Mouse (Mus musculus): ENCODE results near the gene Kifap3.

The Kifap3 gene

DNA sequence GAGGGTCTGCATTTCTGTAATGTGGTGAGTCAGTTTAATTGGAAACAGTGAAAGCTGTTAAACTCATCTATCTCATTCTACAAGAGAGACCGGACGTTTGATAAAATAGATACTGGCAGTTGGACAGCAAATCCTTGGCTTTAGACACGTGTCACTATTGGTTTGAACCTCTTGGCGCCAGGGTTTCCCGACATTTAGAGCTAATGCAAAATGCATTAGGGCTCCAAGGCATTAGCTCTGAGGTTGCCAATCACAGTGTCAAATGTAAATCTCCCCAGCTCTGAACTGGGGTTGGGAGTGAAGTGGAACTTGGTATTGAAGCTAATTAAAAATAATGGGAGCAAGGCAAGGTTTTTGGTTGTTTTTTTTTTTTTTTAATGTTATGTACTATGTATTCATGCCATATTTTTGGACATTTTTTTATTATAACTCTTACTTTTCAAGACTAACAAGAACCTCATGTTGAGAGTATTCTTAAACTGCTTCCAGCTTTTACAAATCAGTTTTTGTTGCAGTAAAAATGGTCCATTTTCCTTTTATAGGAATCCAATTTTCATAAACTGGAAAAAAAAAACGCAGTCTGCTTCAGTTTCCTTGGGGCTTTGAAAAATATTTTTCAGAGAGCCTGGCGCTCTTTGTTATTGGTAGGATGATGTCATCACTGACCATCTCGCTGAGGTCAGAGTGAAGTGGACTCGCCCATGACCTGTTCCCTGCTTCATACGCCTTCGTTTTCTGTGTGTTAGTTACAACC is 114.6 kb downstream of the Kifap3 start:
- no peak for DNase-seq (ENCODE audit: low spot score)

DNA sequence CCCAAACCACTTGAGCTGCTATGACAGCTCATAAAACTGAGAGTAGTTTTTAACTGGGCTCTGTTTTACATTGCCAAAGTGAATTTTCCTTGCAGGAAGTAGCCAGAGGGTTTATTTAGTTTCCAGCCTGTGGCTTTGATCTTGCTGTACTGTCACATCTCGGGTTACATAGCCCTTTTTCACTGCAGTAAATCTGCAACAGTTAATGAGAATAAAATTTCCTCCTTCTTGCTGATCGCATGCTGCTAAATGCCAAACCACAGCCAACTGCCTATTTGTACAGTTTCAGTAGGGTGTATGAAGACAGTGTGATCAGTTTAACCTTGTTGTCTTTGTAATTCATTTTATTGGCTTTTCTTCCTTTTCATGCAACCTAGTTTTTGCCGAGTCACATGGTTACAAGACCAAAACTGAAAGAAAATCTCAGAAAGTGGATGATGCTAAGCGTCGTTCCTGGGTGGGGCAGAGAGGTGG is 118.9 kb downstream of the Kifap3 start:
- no peak for DNase-seq (ENCODE audit: low spot score)

DNA sequence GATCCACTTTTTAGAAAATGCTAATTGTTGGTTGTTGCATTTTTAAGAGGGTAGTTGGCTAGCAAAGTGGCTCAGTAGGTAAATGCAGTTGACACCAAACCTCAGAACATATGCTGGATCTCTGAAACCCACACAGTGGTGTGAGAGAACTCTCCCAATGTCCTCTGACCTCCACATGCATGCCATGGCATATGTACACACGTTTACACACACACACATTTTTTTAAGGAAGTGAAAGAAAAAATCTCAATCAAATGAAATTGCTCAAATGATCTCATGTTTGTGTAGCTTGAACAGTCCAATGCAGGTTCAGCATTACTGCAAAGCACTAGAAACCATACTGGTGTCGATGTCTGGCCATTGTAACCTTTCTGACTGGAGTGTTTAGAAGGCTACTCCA is 120.2 kb downstream of the Kifap3 start:
- DNase-seq (ENCODE audit: low spot score) = no peak

DNA sequence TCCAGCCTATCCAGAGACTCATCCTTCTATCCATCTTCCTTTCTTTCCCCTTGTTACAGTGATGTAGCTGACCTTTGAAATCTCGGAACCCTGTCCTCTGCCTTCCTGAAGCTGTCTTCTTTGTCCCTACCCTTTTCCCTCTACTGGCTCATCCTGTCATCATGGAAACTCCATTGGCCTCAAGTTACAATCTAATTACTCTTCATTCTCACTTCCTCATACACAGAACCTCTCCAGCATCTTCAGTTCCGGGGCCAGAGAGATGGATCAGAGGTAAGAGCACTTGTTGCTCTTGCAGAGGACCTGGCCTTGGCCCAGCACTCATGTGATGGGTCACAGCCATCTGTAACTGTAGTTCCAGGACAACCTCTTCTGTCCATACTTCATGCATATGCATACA is 120.8 kb downstream of the Kifap3 start:
- no peak for DNase-seq (ENCODE audit: low spot score)

DNA sequence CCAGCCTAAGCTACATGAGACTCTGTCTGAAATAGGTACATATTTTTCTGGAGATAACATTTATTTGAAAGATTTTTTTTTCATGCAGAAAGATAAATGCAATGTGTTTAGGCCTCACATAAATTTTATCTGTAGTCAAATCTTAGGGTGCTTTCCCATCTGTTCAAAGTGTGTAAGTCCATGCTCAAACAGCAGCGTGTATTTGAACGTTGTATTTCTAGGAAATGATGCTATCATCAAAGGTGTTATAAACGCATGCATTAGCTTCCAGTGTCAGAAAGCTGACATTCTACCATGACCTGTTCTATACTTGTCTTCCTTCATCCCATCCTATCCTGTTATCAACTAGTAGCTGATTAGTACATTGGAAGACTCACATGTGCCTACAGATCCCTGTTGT is 124.0 kb downstream of the Kifap3 start:
- DNase-seq (ENCODE audit: low spot score) = no peak

DNA sequence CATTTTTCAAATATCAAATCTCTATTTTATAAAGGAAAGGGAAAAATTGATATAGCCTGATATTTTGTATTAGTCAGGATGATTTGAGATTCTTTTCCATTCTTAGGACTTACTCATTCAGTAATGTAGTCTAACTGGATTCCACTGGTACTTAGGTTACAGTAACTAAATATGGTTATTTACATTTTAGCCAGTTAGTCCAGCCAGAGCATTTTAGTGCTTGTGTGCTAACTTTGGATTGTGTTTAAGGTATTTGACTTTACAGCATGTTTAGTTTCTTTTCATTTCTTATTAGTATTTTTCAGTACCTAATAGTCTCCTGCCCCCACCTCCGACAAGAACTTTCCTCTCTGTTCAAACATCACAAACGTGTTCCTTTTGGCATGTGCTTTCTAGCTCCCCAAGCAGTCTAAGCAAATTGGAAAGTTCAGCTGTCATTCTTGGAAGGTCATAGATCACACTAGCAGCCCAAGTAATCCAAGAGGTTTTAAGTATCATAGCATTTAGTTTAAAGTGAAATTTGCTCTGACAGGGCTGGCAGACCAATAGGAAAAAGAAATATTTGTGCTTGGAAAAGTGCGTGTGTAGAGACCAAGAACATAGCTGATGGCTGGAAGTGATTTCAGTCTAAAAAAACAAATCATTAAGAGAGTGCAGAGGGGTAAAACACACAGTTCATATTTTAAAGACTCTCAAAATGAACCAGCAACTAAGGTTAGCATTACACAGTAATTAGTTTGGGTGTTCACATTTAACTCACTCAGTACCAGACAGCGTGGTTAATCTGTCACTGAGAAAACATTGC is 127.8 kb downstream of the Kifap3 start:
- no peak for DNase-seq (ENCODE audit: low spot score)

DNA sequence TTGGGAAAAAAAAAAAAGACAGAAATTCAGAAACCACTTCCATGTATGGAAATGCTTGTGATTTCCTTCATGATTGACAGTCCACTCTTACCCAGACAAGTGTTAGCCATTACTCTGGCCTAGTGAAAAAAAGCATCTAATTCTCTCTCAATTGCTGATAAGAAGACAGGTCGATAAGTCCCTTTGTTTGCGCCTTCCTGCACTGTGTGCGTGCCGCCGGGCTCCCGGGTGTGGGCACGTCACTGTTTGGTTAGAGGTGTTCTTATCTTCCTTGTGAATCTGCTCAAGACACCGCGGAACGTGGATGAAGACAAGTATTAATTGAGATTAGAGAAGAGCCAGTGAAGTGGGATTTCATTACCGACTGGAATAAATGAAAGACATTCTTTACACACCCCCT is 129.0 kb downstream of the Kifap3 start:
- no peak for DNase-seq (ENCODE audit: low spot score)

DNA sequence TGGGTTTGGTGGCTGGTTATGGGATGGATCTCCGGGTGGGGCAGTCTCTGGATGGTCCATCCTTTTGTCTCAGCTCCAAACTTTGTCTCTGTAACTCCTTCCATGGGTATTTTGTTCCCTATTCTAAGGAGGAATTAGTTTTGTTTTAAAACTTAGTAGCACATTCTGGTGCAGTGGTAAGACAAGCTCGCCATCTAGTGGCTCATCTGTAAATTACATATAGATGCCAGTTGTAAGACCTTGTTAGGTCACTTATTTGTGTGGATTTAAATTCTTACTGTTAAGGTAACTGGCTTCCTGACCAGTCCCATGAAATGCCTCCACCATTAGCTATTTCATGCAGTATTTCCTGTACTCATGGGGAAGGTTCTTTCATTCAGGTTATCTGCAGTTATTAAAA is 131.0 kb downstream of the Kifap3 start:
- peak; percentile 75 for DNase-seq (ENCODE audit: low spot score)

DNA sequence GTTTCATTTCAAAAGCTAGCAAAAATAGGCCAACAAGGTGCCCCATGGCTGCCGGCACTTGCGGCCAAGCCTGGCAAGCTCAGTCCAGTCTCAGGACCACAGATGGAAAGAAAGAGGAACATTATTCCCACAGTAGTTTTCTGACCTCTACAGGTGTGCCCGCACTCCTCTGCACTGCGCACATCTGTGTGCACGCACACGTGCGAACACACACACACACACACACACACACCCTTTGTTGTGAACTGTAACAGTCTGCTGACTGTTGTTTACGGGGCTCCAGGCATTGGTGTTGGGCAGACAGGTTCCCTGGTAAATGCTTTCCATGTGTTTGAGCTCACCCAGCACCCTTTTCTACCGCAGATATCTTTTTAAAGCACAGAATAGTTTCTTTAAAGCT is 131.4 kb downstream of the Kifap3 start:
- DNase-seq (ENCODE audit: low spot score) = no peak

DNA sequence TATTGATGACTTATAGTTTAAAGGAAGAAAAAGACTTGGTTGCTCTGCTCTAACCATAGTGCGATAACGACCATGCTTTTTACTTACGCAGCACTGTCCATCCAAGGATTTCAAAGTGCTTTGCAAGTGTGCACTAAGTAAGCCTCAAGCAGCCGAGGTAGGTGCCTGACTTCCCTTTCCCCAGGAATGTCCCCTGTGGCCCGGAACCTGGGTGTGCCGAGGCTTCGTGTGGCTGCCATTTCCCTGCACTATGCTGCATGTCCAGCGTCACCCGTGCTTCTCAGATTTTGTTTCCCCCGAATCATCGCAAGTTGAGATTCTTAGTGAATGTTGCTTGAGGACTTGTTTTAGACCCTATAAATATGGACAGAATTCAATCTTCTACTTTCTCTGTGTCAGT is 132.6 kb downstream of the Kifap3 start:
- no peak for DNase-seq (ENCODE audit: low spot score)

DNA sequence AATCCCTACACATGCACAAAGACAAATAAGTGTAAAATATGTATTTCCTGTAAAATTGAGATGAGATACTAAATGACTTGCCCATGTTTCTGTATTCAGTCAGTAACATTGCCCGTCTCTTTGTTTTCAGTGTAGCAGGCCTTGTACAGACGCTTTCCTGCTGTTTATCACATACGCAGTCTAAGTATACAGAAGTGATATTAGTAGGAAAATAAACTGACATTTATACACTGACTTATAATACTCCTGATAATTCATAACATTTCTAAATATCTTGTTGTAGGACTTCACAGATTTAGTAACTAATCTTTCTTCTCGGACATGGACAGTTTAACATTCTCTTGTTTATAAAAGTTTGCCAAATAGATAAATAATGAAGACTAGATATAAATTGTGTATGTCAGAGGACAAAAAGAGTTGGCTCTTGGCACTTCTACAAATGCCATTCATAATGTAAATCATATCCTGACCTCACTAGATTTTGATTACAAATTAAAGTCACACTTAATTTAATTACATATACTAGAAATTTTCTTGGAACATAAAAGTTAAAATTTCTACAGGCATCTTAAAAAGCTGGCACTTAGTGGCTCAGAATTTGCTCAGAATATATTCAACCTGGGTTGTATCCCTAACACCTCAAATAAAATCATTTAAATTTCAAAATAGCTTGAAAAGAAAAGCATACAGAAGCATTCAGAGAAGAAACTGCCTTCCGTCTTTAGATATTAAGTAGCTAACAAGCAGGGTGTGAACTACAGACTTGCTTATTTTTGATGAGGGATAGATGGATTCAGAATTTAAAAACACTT is 138.2 kb downstream of the Kifap3 start:
- no peak for DNase-seq (ENCODE audit: low spot score)

DNA sequence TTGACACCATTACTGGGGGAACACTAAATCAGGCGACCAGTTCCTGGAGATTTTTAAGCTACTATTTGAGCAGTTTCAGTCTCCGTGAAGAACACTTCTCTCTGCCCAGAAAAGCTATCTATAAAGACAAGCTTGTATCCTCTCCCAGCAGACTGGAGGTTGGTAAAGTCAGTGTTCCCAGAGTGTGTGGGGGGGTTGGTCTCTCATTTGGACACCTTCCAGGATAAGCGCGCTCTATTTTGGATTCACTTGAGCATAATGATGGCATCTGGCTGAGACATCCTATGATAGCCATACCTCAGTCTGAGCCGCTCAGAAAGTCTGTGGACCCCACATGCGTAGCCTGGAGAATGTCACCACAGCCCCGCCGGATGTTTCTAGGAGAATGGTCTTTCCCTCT is 144.7 kb downstream of the Kifap3 start:
- no peak for DNase-seq (ENCODE audit: low spot score)

DNA sequence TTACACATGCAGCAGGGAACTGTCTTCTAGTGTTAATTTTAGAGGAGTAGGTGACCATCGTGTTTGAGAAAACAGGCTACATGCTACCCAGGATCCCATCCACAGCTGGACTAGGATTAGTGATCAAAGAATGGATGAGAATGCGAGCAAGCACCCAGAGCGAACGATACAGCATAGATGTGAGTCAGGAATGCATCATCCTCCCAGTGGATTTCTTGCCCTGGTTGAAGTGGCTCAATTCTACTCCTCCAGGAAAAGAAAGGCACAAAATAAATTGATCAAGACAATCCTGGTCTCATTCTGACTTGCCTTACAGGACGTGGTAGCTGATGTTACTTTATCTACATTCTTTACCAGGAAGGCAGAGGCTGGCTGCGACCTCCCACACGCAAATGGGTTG is 149.5 kb downstream of the Kifap3 start, which contains the start of gene Scyl3:
TSS of gene Scyl3 (plus strand) at position 255 of the 400 bp plus-strand sequence.
- no peak for DNase-seq (ENCODE audit: low spot score)

DNA sequence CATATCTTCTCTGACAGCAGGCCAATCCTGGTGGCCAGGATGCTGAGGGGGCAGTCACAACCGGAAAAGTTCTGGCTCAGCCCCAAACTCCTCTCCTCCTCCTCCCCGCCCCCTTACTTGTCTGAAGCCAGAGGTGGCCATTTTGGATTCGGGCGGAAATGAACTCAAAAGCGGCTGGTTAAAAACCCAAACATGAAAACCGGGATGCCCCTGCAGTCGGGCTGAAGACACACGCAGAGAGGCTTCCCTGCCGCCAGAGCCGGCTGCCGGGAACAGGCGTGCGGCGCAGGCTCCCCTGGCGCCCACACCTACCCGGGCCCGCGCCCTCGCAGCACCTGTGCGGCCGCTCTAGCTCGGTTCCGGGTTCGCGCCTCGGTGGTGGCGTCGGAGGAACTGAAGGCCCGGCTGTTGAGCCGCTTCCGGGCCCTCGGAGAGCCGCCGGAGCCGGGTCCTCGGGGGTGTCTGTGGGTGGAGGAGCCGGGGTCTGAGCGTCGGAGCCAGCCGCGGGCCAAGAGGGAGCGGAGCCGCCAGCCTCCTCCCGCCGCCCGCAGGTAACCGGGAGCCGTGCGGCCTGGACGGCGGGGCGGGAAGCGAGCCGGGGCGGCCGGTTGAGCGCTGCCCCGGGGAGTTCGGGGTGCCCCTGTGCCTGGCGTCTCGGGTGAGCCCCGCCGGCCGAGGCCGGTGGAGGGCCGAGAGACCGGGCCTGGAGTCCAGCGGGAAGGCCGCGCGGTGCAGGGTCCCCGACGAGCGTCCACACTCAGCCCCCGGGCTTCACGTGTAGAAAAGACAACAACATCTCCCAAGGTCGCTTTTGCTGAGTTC is 150.5 kb downstream of the Kifap3 start:
- DNase-seq (ENCODE audit: low spot score) = peak; percentile 95

DNA sequence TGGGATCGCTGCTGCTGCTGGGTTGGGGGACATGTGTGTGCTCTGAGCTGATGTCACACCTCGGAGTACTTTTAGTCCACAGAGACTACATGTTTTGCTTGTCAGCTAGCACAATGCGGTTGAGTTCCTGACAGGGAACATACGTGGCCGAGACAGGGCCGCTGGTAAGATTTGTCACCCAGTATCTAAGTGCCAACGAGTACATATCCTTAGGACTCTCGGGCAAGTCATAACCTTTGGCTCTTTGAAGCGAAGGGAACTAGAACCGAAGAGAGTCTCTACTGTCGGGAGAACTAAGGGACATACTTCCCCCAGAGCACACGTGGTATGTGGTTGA is 151.0 kb downstream of the Kifap3 start:
- peak; percentile 45 for DNase-seq (ENCODE audit: low spot score)

DNA sequence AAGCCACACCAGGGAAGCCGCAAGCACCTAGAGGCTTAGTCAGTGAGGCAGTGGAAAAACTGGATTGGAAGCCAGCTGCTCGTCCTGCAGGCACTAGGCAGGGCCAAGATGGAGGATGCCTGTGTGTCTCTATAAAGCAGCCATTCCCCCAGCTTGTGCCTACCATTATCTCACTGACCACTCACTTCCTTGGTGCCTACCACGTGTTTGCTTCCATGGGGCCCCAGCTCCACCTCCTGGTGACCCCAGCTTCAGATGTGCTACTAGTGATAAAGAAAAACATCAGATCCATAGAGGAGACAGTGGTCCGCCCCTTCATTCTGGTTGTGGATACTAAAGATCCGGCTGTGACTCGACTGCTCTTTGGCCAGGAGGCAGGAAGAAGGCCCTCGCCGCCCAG is 152.4 kb downstream of the Kifap3 start:
- DNase-seq (ENCODE audit: low spot score) = no peak

DNA sequence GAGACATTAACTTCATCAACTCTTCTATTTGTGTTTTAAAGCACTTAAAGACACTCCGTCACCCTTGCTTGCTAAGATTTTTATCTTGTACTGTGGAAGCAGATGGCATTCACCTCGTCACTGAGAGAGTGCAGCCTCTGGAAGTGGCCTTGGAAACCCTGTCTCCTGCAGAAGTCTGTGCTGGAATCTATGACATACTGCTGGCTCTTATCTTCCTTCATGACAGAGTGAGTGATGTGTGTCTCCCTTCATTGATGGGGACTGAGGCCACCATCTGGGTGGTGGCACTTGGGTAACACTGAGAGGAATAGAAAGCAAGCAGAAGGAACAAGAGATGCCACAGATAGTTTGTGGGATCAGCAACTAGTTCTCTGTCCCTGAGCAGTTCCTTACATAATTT is 155.2 kb downstream of the Kifap3 start:
- peak; percentile 64 for DNase-seq (ENCODE audit: low spot score)

DNA sequence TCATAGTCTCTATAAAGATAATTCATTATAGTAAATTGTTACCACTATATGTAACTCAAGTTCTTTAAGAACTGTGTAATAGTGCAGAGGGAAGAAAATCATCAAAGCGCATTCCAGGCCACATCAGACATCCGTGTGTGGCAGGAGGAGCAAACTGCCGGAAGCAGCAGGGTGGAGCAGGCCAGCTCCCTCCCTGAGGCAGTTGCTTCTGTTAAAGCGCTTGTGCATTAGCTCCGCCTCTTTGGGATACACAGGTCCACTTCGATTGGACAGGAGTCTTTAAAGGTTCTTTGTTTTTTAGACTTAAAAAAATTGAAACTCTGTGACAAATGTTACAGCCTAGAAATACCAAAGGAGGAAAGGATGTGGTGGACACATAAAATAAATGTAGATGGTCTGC is 162.7 kb downstream of the Kifap3 start:
- no peak for DNase-seq (ENCODE audit: low spot score)

DNA sequence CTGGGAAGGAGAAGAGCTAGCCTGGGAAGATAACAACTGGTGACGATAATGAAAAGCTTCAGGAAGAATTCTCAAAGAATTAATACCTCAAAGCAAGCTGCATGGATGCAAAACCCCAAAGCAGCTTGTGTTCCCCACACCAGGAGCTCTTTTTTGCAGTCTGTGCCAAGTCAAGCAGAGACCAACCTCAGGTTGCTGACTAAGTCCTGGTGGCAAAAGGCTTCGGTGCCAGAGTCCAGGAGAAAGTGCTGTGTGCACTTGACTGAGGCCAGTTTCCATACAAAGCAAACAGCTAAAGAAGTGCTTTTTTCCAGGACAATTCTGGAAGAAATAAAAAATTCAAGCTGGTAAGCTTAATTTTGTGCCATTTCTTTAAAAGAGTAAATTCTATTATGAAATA is 174.0 kb downstream of the Kifap3 start:
- DNase-seq (ENCODE audit: low spot score) = no peak

DNA sequence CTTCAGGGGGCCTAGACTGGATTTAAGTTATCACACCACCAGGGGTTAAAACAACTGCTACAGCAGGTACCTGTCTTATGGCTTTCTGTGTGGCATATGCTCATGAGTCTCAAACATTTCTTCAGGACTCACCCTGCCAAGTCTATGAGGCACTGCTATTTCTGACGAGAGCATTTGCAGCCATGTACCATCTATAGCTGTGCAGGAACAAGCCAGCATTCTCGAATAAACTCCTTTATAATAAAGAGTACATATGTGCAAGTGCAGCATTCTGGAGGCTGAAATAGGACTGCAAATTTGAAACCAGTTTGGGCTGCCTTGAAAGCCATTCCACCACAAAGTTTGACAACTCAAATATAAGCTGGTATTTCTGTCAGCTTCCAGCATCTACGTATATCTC is 178.7 kb downstream of the Kifap3 start:
- no peak for DNase-seq (ENCODE audit: low spot score)

DNA sequence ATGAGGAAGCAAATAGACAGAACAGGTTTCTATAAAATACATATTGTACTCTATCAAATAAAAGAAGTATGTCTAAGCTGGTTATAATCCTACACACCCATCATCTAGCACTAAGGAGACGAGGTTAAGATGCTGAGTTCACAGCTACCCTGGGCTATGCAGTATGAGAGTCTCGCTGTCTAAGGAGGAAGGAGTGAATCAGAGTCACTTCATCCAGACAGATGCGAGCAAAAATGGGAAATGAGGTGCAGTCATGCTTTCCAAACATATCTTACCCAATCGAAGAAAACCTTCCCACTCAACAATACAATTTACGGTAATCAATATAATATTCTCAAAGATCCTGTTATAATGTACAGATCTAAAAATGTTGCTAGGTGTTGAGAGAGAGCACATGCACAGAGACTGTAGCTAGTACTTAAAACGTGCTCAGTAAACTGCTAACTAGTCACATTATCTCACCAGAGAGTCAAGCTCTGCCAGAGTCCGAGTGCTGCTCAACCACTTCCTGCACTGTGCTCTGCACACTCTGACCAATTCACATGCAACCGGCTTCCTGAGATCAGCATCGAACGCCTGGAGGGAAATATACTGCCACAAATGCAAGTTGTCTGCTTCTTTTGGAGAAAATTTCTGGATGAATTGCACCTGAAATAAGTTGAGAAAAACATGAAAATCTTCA is 184.8 kb downstream of the Kifap3 start:
- DNase-seq (ENCODE audit: low spot score) = no peak
